Mouse (Mus musculus) cerebellum, adult 2 months (tissue): ENCODE measurements around the gene Gm21731.
"Not testable (repeated sequence)": the region's sequence is repeated elsewhere in the genome, so short reads cannot be mapped to it uniquely, and the experiment has no call there.

Source experiments
- CTCF ChIP-seq: fragments of 200-500 bp; IDR thresholded peaks from 2 replicates; pipeline ENCODE4 v1.5.1; 2011; ENCODE audit warnings: low read depth, mild to moderate bottlenecking, control low read depth, low read length, moderate library complexity, borderline replicate concordance; ENCODE audit not compliant: insufficient read depth
- POLR2A ChIP-seq: fragments of 200-500 bp; IDR thresholded peaks from 2 replicates; pipeline ENCODE4 v1.6.1; 2011; ENCODE audit warnings: low read length, control low read depth, borderline replicate concordance; ENCODE audit not compliant: insufficient read depth

DNA sequence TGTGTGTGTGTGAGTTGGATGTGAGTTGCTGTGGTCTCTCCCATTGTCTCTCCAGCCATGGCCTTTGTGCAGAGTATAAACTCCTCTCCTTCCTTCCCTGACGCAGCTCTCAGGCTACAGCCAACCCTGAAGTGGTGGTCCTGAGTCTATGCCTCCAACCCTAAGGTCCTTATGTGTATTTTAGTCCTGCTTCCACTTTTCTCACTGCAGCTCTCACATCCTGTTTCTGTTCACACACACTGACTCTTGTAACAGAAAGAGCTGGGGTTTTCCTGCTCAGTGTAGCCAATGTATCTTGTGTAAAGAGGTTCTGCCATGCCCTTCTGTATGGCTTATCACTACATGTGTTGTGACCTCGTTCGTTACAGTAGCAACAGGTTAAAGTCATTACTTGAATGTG, 20.8 kb downstream of the Gm21731 start:
- TF ChIP-seq CTCF, POLR2A: not testable (repeated sequence)
